Mouse (Mus musculus): Measurements from ENCODE around the gene Ugt1a9. TPM values are rescaled to one million over a fixed set of nuclear protein-coding genes. Genes with fewer than 3 reads are reported as not detected.
"Not testable (repeated sequence)": the region's sequence is repeated elsewhere in the genome, so short reads cannot be mapped to it uniquely, and the experiment has no call there.

Ugt1a9 gene
- polyA plus RNA-seq, 1 experiment from 2014 or later, result not detected

DNA sequence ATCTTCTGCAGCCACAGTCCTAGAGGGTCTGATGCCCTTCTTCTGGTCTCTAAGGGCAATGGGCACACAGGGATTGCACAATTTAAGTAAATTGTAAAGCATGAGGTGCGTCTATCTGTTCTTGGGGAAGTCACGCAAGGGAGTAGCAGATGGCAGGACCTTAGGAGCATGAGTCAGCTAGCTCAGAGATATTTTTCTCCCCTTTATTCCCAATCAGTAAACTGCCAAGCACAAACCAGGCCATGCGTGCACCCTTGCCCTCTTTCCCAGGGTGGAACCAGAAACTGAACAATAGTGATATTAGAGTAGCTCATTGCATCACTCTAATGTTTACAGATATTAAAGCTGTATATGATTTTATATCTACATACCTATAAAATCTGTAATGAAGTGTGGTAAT lies 27.9 kb downstream of the Ugt1a9 start:
- not testable (repeated sequence) for H3K27ac ChIP-seq (replicated peaks; ENCODE audit: low read depth, low read length); H3K4me2 ChIP-seq (ENCODE audit: low read depth, low read length); H3K9ac ChIP-seq (replicated peaks; ENCODE audit: low read length); H3K9me3 ChIP-seq (replicated peaks; ENCODE audit: control insufficient read depth, low read length); H3K27me3 ChIP-seq (ENCODE audit: control insufficient read depth, insufficient read depth, low read length); ATAC-seq (replicated peaks; ENCODE audit: insufficient number of reproducible peaks, low FRiP score, low TSS enrichment, low read depth); H3K36me3 ChIP-seq (replicated peaks; ENCODE audit: control insufficient read depth, insufficient read depth, low read depth, low read length); H3K4me3 ChIP-seq (ENCODE audit: low read depth, low read length); H3K4me1 ChIP-seq (ENCODE audit: control insufficient read depth, insufficient read depth, low read length); DNase-seq (ENCODE audit: low spot score)
- 90% methylated on average over 3 of the region's 3 CpGs for WGBS

DNA sequence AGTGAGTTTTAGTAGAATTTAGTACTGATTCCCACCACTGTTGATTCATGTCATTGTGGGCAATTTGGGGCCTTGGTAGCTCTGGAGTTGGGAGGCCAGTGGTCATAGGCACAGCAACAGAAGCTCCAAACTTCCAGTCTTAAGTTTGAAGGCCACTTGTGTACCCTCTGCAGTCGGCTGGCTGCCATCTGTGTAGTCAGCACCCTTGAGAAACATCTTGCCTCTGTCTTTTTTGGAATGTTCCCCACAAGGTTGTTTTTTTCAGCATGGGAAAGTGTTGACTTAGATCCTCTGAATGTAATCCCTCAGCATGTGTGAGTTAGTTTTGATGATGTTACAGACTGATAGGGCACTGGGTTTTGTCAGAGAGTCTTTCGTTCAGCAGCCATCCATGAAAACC lies 29.1 kb downstream of the Ugt1a9 start:
- not testable (repeated sequence) for H3K9me3 ChIP-seq (replicated peaks; ENCODE audit: control insufficient read depth, low read length); H3K9ac ChIP-seq (replicated peaks; ENCODE audit: low read length); H3K4me1 ChIP-seq (ENCODE audit: control insufficient read depth, insufficient read depth, low read length); H3K36me3 ChIP-seq (replicated peaks; ENCODE audit: control insufficient read depth, insufficient read depth, low read depth, low read length); H3K4me2 ChIP-seq (ENCODE audit: low read depth, low read length); H3K27me3 ChIP-seq (ENCODE audit: control insufficient read depth, insufficient read depth, low read length); DNase-seq (ENCODE audit: low spot score); ATAC-seq (replicated peaks; ENCODE audit: insufficient number of reproducible peaks, low FRiP score, low TSS enrichment, low read depth); H3K27ac ChIP-seq (replicated peaks; ENCODE audit: low read depth, low read length); H3K4me3 ChIP-seq (ENCODE audit: low read depth, low read length)
- 76% methylated on average over 2 of the region's 2 CpGs for WGBS

DNA sequence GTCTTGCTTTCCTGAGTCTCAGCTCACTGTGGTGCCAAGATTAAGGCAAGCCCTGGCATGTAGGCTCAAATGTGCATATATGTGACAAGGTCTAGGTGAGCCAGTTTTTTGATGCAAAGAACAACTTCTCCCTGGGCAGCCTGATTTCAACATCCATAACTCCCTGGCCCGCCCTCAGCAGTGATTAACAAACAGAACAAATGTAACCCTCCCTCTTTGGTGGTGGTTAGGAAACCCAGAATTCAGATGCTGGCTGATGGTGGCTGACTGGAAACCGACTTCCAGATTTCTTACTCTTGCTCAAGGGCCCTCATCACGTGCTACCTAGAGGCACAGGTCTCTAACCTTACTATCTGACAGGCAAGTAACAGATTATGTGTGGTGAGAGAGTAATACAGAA lies 32.4 kb downstream of the Ugt1a9 start, which contains the start of gene Ugt1a6b:
TSS of gene Ugt1a6b (plus strand) at position 234 of the 400 bp plus-strand sequence.
- ATAC-seq (replicated peaks; ENCODE audit: insufficient number of reproducible peaks, low FRiP score, low TSS enrichment, low read depth); H3K4me1 ChIP-seq (ENCODE audit: control insufficient read depth, insufficient read depth, low read length): not testable (repeated sequence)
- WGBS, result 69% methylated on average over 3 of the region's 3 CpGs

DNA sequence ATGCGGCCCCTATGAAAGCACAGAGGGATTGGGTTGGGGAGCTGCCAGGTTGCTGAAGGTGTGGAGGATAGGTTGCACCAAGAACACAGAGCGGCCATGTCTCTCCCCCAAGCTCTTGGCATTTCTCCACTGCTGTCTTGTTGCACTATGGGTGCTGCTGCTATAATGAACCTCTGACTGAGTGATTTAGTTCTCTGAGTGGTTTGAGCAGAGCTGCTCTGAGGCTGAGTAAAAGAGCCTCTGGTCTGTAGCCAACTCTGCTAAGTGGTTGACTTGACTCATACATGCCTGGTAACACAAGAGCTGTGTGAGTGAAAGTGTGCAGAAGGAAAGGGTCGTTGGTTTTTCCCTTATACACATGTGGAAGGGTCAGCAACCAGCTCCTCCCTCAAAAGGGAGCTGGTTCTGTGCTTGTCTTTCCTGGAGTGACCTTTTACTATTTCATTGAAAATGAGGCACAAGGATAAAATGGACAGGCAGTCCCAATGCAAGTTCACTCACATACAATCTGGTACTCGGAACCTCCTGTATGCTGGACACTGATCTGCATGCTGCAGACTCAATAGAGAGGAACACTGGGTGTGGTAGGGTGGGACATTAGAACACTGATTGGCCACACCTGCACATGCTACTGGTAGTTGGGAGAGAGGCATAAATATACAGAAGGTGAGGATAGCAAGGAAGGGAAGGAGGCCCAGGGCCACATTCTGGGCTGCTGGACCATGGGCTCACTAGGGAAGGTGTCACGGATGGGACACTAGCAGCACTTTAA lies 33.3 kb downstream of the Ugt1a9 start:
- WGBS, result 81% methylated on average over 4 of the region's 5 CpGs
- not testable (repeated sequence) for H3K4me2 ChIP-seq (ENCODE audit: low read depth, low read length); H3K4me3 ChIP-seq (ENCODE audit: low read depth, low read length); ATAC-seq (replicated peaks; ENCODE audit: insufficient number of reproducible peaks, low FRiP score, low TSS enrichment, low read depth); H3K27ac ChIP-seq (replicated peaks; ENCODE audit: low read depth, low read length); H3K27me3 ChIP-seq (ENCODE audit: control insufficient read depth, insufficient read depth, low read length); H3K4me1 ChIP-seq (ENCODE audit: control insufficient read depth, insufficient read depth, low read length); H3K36me3 ChIP-seq (replicated peaks; ENCODE audit: control insufficient read depth, insufficient read depth, low read depth, low read length); H3K9me3 ChIP-seq (replicated peaks; ENCODE audit: control insufficient read depth, low read length); H3K9ac ChIP-seq (replicated peaks; ENCODE audit: low read length); DNase-seq (ENCODE audit: low spot score)

More for the DNA sequence above, 32.4 kb downstream of the Ugt1a9 start, which contains the start of gene Ugt1a6b:
- not testable (repeated sequence) for DNase-seq (ENCODE audit: low spot score); H3K4me2 ChIP-seq (ENCODE audit: low read depth, low read length); H3K27me3 ChIP-seq (ENCODE audit: control insufficient read depth, insufficient read depth, low read length); H3K4me3 ChIP-seq (ENCODE audit: low read depth, low read length); H3K9ac ChIP-seq (replicated peaks; ENCODE audit: low read length); H3K27ac ChIP-seq (replicated peaks; ENCODE audit: low read depth, low read length); H3K36me3 ChIP-seq (replicated peaks; ENCODE audit: control insufficient read depth, insufficient read depth, low read depth, low read length); H3K9me3 ChIP-seq (replicated peaks; ENCODE audit: control insufficient read depth, low read length)

DNA sequence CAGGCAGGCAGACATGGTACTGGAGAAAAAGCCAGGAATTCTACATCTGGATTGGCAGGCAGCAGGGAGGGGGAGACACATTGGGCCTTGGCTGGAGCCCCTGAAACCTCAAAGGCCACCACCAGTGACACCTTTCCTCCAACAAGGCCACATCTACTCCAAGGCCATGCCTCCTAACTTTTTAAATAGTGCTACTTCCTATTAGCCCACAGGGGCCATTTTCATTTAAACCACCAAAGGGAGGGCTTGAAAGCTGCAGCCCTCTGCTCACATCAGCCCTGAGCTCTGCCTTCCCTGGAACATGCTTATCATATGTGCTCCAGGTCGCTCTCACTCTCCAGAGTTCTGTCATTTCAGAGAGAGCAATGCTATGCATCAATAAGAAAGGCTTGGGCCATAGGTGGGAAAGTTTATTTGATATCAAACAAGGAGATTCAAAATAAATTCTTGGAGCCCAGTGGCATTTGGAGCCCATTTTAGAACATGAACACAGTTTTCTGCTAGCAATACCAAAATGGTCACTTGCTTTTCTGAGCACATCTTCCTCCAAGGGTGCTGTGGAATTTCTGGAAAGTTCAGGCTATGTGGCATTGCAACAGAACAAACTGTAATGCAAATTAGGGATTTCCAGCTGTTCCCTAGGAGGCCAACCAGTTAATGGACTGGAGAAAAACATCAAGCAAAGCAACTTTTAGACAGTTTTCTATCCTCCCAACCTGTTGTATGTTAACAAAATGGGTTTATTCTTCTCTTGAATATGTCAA lies 34.2 kb downstream of the Ugt1a9 start:
- Histone ChIP-seq H3K4me1 (ENCODE audit: control insufficient read depth, insufficient read depth, low read length) (no peaks in the 10 kb centered on the region), H3K9me3 (replicated peaks; ENCODE audit: control insufficient read depth, low read length) (no peaks in the 10 kb centered on the region)

DNA sequence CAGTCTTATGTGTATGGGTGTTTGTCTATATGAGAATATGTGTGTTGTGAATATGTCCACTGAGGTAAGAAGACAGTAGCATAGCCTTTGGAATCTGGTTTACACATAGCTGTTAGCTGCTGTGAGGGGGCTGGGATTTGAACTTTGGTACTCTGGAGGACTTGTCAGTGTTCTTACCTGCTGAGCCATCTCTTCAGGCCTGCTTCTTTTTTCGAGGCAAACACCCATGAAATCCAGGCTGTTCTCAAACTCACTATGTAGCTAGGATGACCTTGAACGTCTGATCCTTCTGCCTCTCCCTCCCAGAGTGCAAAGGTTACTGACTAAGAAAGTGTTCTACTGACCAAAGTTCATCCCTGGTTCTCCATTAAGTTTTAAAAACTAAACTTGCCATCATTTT lies 35.1 kb downstream of the Ugt1a9 start:
- no peak overlapping the region for H3K27ac ChIP-seq (replicated peaks; ENCODE audit: low read depth, low read length)
- H3K9me3 ChIP-seq (replicated peaks; ENCODE audit: control insufficient read depth, low read length), result no peaks in the 10 kb centered on the region
- no peaks in the 10 kb centered on the region for H3K36me3 ChIP-seq (replicated peaks; ENCODE audit: control insufficient read depth, insufficient read depth, low read depth, low read length)
- no peak overlapping the region for H3K4me2 ChIP-seq (ENCODE audit: low read depth, low read length)
- H3K4me1 ChIP-seq (ENCODE audit: control insufficient read depth, insufficient read depth, low read length), result no peaks in the 10 kb centered on the region
- ATAC-seq (replicated peaks; ENCODE audit: insufficient number of reproducible peaks, low FRiP score, low TSS enrichment, low read depth), result no peak
- H3K27me3 ChIP-seq (ENCODE audit: control insufficient read depth, insufficient read depth, low read length), result no peaks in the 10 kb centered on the region
- H3K9ac ChIP-seq (replicated peaks; ENCODE audit: low read length), result no peak overlapping the region
- WGBS, result 61% methylated on average over 2 of the region's 2 CpGs
- no peak for DNase-seq (ENCODE audit: low spot score)
- H3K4me3 ChIP-seq (ENCODE audit: low read depth, low read length), result no peak overlapping the region

More for the DNA sequence above, 34.2 kb downstream of the Ugt1a9 start:
- 92% methylated on average over 1 of the region's 1 CpGs for WGBS
- Histone ChIP-seq H3K9ac (replicated peaks; ENCODE audit: low read length) (no peak overlapping the region), H3K36me3 (replicated peaks; ENCODE audit: control insufficient read depth, insufficient read depth, low read depth, low read length) (no peaks in the 10 kb centered on the region), H3K27ac (replicated peaks; ENCODE audit: low read depth, low read length) (no peak overlapping the region), H3K4me2 (ENCODE audit: low read depth, low read length) (no peak overlapping the region), H3K4me3 (ENCODE audit: low read depth, low read length) (no peak overlapping the region), H3K27me3 (ENCODE audit: control insufficient read depth, insufficient read depth, low read length) (no peaks in the 10 kb centered on the region)
- no peak for ATAC-seq (replicated peaks; ENCODE audit: insufficient number of reproducible peaks, low FRiP score, low TSS enrichment, low read depth)
- DNase-seq (ENCODE audit: low spot score), result no peak

DNA sequence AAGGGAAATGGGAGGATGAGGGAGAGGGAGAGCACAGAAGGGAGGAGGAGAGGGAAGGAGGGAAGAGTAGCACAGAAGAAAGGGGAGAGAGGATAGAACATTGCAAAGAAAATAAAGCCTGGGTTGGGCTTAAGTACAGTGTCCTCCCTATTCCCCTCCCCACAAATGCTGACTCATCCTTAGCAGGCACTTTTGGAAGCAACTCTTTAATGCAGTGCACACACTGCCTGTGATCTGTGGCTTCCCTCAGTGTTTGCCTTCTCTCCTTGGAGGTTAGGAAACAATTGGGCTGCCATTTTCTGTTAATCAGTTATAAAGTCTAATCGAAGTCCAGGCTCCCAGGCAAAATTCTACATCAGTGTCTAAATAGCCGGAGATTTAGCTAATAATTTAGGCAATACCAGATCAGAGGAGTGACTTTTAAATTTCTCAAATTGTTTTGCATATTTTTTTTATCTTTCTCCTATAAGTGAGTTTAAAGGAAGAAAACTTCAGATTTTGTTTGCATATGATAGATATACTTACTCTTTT lies 38.5 kb downstream of the Ugt1a9 start:
- not testable (repeated sequence) for DNase-seq (ENCODE audit: low spot score); H3K36me3 ChIP-seq (replicated peaks; ENCODE audit: control insufficient read depth, insufficient read depth, low read depth, low read length)

DNA sequence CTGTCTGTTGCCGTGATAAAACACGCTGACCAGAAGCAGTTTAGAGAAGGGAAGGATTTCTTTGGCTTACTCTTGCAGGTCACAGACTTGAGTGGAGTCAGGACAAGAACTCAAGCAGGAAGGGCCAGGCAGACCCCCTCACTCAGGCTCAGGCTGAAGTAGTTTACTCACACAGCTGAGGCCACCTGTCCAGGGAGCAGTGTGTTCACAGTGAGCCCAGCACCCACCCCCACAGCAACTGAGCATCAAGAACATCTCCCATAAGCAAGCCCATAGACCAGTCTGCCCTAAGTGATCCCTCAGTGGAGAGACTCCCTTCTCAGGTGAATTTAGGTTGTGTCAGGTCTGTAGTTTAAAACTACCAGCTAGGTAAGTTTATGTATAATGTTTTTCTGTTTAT lies 39.0 kb downstream of the Ugt1a9 start:
- WGBS, result 75% methylated on average over 2 of the region's 2 CpGs
- not testable (repeated sequence) for H3K4me3 ChIP-seq (ENCODE audit: low read depth, low read length); H3K27me3 ChIP-seq (ENCODE audit: control insufficient read depth, insufficient read depth, low read length); ATAC-seq (replicated peaks; ENCODE audit: insufficient number of reproducible peaks, low FRiP score, low TSS enrichment, low read depth); H3K9me3 ChIP-seq (replicated peaks; ENCODE audit: control insufficient read depth, low read length); H3K36me3 ChIP-seq (replicated peaks; ENCODE audit: control insufficient read depth, insufficient read depth, low read depth, low read length); H3K27ac ChIP-seq (replicated peaks; ENCODE audit: low read depth, low read length); H3K4me2 ChIP-seq (ENCODE audit: low read depth, low read length); DNase-seq (ENCODE audit: low spot score); H3K4me1 ChIP-seq (ENCODE audit: control insufficient read depth, insufficient read depth, low read length); H3K9ac ChIP-seq (replicated peaks; ENCODE audit: low read length)

More for the DNA sequence above, 38.5 kb downstream of the Ugt1a9 start:
- not testable (repeated sequence) for H3K4me2 ChIP-seq (ENCODE audit: low read depth, low read length); H3K4me3 ChIP-seq (ENCODE audit: low read depth, low read length); H3K9me3 ChIP-seq (replicated peaks; ENCODE audit: control insufficient read depth, low read length); H3K27ac ChIP-seq (replicated peaks; ENCODE audit: low read depth, low read length); H3K9ac ChIP-seq (replicated peaks; ENCODE audit: low read length); ATAC-seq (replicated peaks; ENCODE audit: insufficient number of reproducible peaks, low FRiP score, low TSS enrichment, low read depth); H3K27me3 ChIP-seq (ENCODE audit: control insufficient read depth, insufficient read depth, low read length); H3K4me1 ChIP-seq (ENCODE audit: control insufficient read depth, insufficient read depth, low read length)
- 91% methylated on average over 2 of the region's 2 CpGs for WGBS

Data from embryonic facial prominence, embryonic 11.5 days (tissue).